Mouse (Mus musculus): ENCODE measurements at regions not wholly inside any gene's neighbourhood (a gene's known extent, or its start where the extent isn't known, plus 50 kb on each side); places are given as distances from the start of the nearest gene placed in this dataset.

DNA sequence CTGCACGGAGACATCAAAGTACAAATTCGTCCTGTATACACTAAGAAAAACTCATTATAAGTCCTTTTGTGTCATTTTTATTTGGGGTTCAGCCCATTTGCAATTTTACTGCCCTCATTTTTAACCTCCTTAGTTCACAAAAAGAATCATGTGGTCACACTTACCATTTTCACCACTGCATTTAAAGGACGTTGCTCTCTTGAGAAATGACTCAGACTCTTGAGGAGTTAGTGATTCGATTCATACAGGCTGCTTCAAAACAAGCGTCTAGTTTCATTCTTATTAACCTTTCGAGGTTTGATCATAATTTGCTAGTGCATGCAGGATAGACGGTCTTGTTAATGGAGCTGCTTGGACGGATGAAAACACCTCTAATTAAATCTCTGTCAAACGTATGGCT, 313.0 kb upstream of the Pitx2 start:
- Histone ChIP-seq H3K9me3 (ENCODE audit: control insufficient read depth, low read length) (no peaks in the 10 kb centered on the region), H3K27ac (ENCODE audit: low read depth, low read length) (no peak overlapping the region), H3K4me3 (ENCODE audit: low read depth, low read length) (no peak overlapping the region), H3K4me2 (ENCODE audit: low read depth) (no peak overlapping the region), H3K9ac (ENCODE audit: low read length) (no peak overlapping the region), H3K27me3 (ENCODE audit: control insufficient read depth, insufficient read depth, low read length) (no peaks in the 10 kb centered on the region), H3K4me1 (ENCODE audit: control insufficient read depth, insufficient read depth, low read length) (no peaks in the 10 kb centered on the region), H3K36me3 (ENCODE audit: control insufficient read depth, insufficient read depth, low read length) (no peaks in the 10 kb centered on the region)
- DNase-seq (ENCODE audit: low spot score) (no peak), ATAC-seq (ENCODE audit: insufficient read depth, low FRiP score, low TSS enrichment) (no peak)
- 76% methylated on average over 9 of the region's 9 CpGs for WGBS

DNA sequence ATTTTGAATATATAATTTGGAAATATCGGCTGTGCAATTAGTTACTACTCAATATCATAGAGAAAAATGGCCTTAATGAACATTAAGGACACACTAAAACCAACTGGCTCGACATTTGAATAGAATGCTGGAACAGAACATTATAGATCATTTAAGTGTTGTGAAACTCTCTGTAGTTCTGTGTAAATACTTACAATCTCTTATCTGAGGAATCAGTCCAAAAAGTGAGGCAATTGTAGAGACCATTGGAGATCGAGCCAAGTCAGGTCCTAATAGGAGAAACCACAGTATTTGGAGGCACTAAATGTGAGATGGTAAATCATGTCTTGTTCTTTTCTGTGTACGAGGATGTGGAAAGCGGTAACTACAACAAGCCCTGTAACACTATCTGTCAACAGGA, 308.6 kb upstream of the Pitx2 start:
- no peak for DNase-seq (ENCODE audit: low spot score)
- Histone ChIP-seq H3K27ac (ENCODE audit: low read depth, low read length) (no peak overlapping the region), H3K36me3 (ENCODE audit: control insufficient read depth, insufficient read depth, low read length) (no peaks in the 10 kb centered on the region), H3K4me3 (ENCODE audit: low read depth, low read length) (no peak overlapping the region), H3K4me1 (ENCODE audit: control insufficient read depth, insufficient read depth, low read length) (no peaks in the 10 kb centered on the region), H3K9ac (ENCODE audit: low read length) (no peak overlapping the region), H3K4me2 (ENCODE audit: low read depth) (no peak overlapping the region), H3K27me3 (ENCODE audit: control insufficient read depth, insufficient read depth, low read length) (no peaks in the 10 kb centered on the region), H3K9me3 (ENCODE audit: control insufficient read depth, low read length) (no peaks in the 10 kb centered on the region)
- 89% methylated on average over 5 of the region's 5 CpGs for WGBS
- no peak for ATAC-seq (ENCODE audit: insufficient read depth, low FRiP score, low TSS enrichment)

DNA sequence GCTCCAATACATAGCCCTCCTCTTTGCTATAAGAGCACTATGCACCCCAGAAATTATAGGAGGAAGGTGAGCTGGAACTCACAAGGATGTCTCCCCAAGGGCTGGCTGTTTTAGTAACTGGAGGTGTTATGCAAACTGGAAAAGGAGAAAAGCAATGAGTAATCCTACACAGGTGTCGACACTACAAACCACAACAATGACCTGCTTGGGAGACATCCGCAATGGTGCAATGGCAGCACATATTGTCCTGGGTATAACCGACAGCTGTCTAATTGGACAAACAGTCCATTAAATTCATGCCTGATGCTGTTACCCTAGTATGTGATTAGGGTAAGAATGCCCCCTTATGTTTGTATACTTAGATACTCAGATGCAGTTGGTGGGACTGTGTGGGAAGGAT, 303.1 kb upstream of the Pitx2 start:
- WGBS: 94% methylated on average over 3 of the region's 3 CpGs

DNA sequence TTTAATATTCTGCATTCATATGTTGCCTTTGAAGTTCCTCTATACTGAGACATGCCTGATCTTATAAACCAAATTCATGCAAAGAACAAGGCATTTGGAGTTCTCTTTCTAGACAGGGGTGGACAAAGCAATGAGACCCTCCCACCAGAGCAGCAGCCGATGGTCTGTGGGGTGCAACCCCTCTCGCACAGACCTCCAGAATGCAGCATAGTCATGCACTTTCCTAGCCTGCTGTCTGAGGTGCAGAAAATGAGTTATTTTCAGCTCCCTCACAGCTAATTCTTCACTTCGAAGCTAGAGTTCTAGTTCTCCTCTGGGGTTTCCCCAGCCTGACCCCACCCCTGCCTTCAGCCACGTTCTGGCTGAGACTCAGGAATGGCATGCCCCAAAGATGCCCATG, 288.6 kb upstream of the Pitx2 start:
- no peaks in the 10 kb centered on the region for H3K27me3 ChIP-seq (ENCODE audit: control insufficient read depth, insufficient read depth, low read length)

More for the DNA sequence above, 303.1 kb upstream of the Pitx2 start:
- Histone ChIP-seq H3K4me2 (ENCODE audit: low read depth) (no peak overlapping the region), H3K36me3 (ENCODE audit: control insufficient read depth, insufficient read depth, low read length) (no peaks in the 10 kb centered on the region), H3K4me3 (ENCODE audit: low read depth, low read length) (no peak overlapping the region), H3K9ac (ENCODE audit: low read length) (no peak overlapping the region), H3K27ac (ENCODE audit: low read depth, low read length) (no peak overlapping the region), H3K4me1 (ENCODE audit: control insufficient read depth, insufficient read depth, low read length) (no peaks in the 10 kb centered on the region), H3K9me3 (ENCODE audit: control insufficient read depth, low read length) (no peaks in the 10 kb centered on the region), H3K27me3 (ENCODE audit: control insufficient read depth, insufficient read depth, low read length) (no peaks in the 10 kb centered on the region)
- ATAC-seq (ENCODE audit: insufficient read depth, low FRiP score, low TSS enrichment) (no peak), DNase-seq (ENCODE audit: low spot score) (no peak)

DNA sequence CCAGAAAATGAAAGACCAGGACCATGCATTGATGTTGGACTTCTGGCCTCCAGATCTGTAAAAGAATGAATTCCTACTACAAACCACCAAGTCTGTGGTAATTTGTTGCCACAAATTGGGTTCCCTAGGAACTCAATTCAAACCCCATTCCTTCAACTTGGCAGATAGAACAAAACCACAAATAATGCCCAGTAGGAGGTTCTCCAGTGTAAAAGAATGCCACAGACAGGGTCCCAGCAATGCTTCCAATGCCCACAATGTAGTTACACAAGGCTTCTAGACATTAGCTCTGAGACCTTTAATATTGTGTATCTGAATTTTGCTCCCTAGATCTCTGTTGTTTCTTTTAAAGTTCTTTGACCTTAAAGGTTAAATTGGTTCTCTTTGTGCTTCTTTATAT, 278.2 kb upstream of the Pitx2 start:
- H3K27ac ChIP-seq (ENCODE audit: low read depth, low read length): no peak overlapping the region
- no peak overlapping the region for H3K4me2 ChIP-seq (ENCODE audit: low read depth)
- H3K36me3 ChIP-seq (ENCODE audit: control insufficient read depth, insufficient read depth, low read length): no peaks in the 10 kb centered on the region
- no peaks in the 10 kb centered on the region for H3K9me3 ChIP-seq (ENCODE audit: control insufficient read depth, low read length)
- no peaks in the 10 kb centered on the region for H3K4me1 ChIP-seq (ENCODE audit: control insufficient read depth, insufficient read depth, low read length)
- no peaks in the 10 kb centered on the region for H3K27me3 ChIP-seq (ENCODE audit: control insufficient read depth, insufficient read depth, low read length)
- no peak for ATAC-seq (ENCODE audit: insufficient read depth, low FRiP score, low TSS enrichment)
- DNase-seq (ENCODE audit: low spot score): no peak
- H3K9ac ChIP-seq (ENCODE audit: low read length): no peak overlapping the region
- no peak overlapping the region for H3K4me3 ChIP-seq (ENCODE audit: low read depth, low read length)

More for the DNA sequence above, 288.6 kb upstream of the Pitx2 start:
- H3K9me3 ChIP-seq (ENCODE audit: control insufficient read depth, low read length): no peaks in the 10 kb centered on the region
- H3K36me3 ChIP-seq (ENCODE audit: control insufficient read depth, insufficient read depth, low read length): no peaks in the 10 kb centered on the region
- no peak overlapping the region for H3K4me2 ChIP-seq (ENCODE audit: low read depth)
- no peak overlapping the region for H3K4me3 ChIP-seq (ENCODE audit: low read depth, low read length)
- DNase-seq (ENCODE audit: low spot score) (no peak), ATAC-seq (ENCODE audit: insufficient read depth, low FRiP score, low TSS enrichment) (no peak)
- WGBS: 66% methylated on average over 4 of the region's 4 CpGs
- H3K4me1 ChIP-seq (ENCODE audit: control insufficient read depth, insufficient read depth, low read length): no peaks in the 10 kb centered on the region
- H3K27ac ChIP-seq (ENCODE audit: low read depth, low read length): no peak overlapping the region
- H3K9ac ChIP-seq (ENCODE audit: low read length): no peak overlapping the region

DNA sequence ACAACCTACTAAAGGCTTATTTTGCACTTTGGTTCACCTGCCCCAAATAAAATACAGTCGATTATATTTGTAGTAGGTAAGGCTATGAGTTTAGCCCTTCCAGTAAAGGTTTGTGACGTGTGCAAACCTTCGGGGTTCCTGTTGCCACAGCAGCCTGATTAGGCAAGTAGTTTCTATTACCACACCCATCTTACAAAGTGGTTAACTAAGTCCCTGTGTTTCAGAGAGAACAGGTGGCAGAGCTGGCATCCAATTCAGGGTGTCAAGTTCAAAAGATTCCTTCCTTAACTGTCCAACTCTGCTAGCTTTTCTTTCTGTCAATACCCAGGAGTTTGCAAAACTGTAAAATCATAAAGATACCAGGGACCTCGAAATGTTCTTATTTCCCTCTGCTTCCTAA, 277.5 kb upstream of the Pitx2 start:
- no peaks in the 10 kb centered on the region for H3K27me3 ChIP-seq (ENCODE audit: control insufficient read depth, insufficient read depth, low read length)
- DNase-seq (ENCODE audit: low spot score) (no peak), ATAC-seq (ENCODE audit: insufficient read depth, low FRiP score, low TSS enrichment) (no peak)
- 75% methylated on average over 4 of the region's 4 CpGs for WGBS
- H3K4me2 ChIP-seq (ENCODE audit: low read depth): no peak overlapping the region
- H3K9me3 ChIP-seq (ENCODE audit: control insufficient read depth, low read length): no peaks in the 10 kb centered on the region
- H3K9ac ChIP-seq (ENCODE audit: low read length): no peak overlapping the region
- no peaks in the 10 kb centered on the region for H3K36me3 ChIP-seq (ENCODE audit: control insufficient read depth, insufficient read depth, low read length)
- no peak overlapping the region for H3K27ac ChIP-seq (ENCODE audit: low read depth, low read length)
- H3K4me1 ChIP-seq (ENCODE audit: control insufficient read depth, insufficient read depth, low read length): no peaks in the 10 kb centered on the region
- H3K4me3 ChIP-seq (ENCODE audit: low read depth, low read length): no peak overlapping the region

DNA sequence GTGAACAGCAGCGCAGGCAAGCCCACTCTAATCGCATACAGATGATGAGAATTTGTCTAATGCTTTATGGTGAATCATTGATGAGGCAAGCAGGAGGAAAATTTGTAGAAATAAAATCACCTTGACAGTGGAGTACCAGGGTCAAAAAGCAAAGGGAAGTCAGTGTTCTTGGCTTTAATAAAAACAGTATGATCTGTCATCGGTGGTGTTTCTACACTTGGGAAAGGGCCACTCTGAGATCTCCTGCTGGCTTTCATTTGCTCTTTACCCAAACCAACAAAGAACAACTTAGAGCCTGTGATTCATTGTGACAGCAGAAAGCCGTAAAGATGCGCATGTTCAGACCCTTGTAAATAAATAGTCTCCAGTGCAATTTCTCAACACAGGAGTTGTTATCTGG, 261.1 kb upstream of the Pitx2 start:
- WGBS: 38% methylated on average over 5 of the region's 5 CpGs
- no peaks in the 10 kb centered on the region for H3K9me3 ChIP-seq (ENCODE audit: control insufficient read depth, low read length)

DNA sequence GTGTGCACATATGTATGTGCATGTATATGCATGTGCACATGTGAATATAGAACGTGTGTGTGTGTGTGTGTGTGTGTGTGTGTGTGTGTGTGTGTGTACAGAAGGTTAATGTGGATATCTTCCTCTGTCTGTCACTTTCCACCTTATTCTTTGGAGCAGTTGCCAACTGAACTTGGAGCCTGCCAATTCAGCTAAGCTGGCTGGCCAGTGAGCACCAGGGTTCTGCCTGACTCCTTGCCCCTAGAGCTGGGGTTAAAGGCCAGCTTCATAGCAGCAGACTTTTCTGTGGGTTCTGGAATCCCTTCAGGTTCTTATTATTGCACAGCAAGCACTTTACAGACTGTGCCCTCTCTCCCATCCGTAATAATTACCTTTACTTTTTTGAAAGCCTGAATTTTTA, 258.5 kb upstream of the Pitx2 start:
- Histone ChIP-seq H3K9ac (ENCODE audit: low read length) (no peak overlapping the region), H3K4me3 (ENCODE audit: low read depth, low read length) (no peak overlapping the region), H3K9me3 (ENCODE audit: control insufficient read depth, low read length) (no peaks in the 10 kb centered on the region), H3K27ac (ENCODE audit: low read depth, low read length) (no peak overlapping the region), H3K4me1 (ENCODE audit: control insufficient read depth, insufficient read depth, low read length) (no peaks in the 10 kb centered on the region), H3K36me3 (ENCODE audit: control insufficient read depth, insufficient read depth, low read length) (no peaks in the 10 kb centered on the region), H3K27me3 (ENCODE audit: control insufficient read depth, insufficient read depth, low read length) (no peaks in the 10 kb centered on the region), H3K4me2 (ENCODE audit: low read depth) (no peak overlapping the region)
- 78% methylated on average over 2 of the region's 2 CpGs for WGBS
- DNase-seq (ENCODE audit: low spot score) (no peak), ATAC-seq (ENCODE audit: insufficient read depth, low FRiP score, low TSS enrichment) (no peak)

More for the DNA sequence above, 261.1 kb upstream of the Pitx2 start:
- no peaks in the 10 kb centered on the region for H3K4me1 ChIP-seq (ENCODE audit: control insufficient read depth, insufficient read depth, low read length)
- no peak overlapping the region for H3K4me2 ChIP-seq (ENCODE audit: low read depth)
- no peak overlapping the region for H3K27ac ChIP-seq (ENCODE audit: low read depth, low read length)
- DNase-seq (ENCODE audit: low spot score) (no peak), ATAC-seq (ENCODE audit: insufficient read depth, low FRiP score, low TSS enrichment) (no peak)
- H3K36me3 ChIP-seq (ENCODE audit: control insufficient read depth, insufficient read depth, low read length): no peaks in the 10 kb centered on the region
- no peak overlapping the region for H3K9ac ChIP-seq (ENCODE audit: low read length)
- H3K4me3 ChIP-seq (ENCODE audit: low read depth, low read length): no peak overlapping the region
- H3K27me3 ChIP-seq (ENCODE audit: control insufficient read depth, insufficient read depth, low read length): no peaks in the 10 kb centered on the region

DNA sequence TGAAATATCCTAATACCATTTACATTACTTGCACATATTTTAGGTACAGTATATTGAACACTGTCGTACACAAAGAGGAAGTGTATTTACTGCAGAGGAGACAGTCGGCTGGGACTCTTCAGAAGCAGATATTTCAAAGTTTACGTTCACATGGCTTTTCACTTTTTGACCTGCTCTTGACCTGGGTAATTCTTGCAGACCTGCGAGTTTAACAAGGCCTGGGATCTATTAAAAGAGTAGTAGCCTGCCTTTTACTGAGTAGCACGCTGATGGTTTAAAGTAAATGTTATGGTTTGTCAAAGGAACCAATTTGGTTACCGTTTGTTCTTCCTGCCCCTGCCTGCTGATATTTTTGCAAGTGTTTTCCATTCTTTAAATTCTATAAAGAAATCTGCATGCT, 255.0 kb upstream of the Pitx2 start:
- H3K27ac ChIP-seq (ENCODE audit: low read depth, low read length): no peak overlapping the region
- no peak overlapping the region for H3K4me2 ChIP-seq (ENCODE audit: low read depth)
- WGBS: 52% methylated on average over 6 of the region's 6 CpGs
- H3K4me3 ChIP-seq (ENCODE audit: low read depth, low read length): no peak overlapping the region
- H3K4me1 ChIP-seq (ENCODE audit: control insufficient read depth, insufficient read depth, low read length): no peaks in the 10 kb centered on the region
- no peaks in the 10 kb centered on the region for H3K9me3 ChIP-seq (ENCODE audit: control insufficient read depth, low read length)
- H3K9ac ChIP-seq (ENCODE audit: low read length): no peak overlapping the region
- ATAC-seq (ENCODE audit: insufficient read depth, low FRiP score, low TSS enrichment) (no peak), DNase-seq (ENCODE audit: low spot score) (no peak)
- no peaks in the 10 kb centered on the region for H3K36me3 ChIP-seq (ENCODE audit: control insufficient read depth, insufficient read depth, low read length)
- H3K27me3 ChIP-seq (ENCODE audit: control insufficient read depth, insufficient read depth, low read length): no peaks in the 10 kb centered on the region
